Mouse (Mus musculus): ENCODE results near the gene Sirt4. TPM values are rescaled to one million over a fixed set of nuclear protein-coding genes. Genes with fewer than 3 reads are reported as not detected.
"Not testable (repeated sequence)": the region's sequence is repeated elsewhere in the genome, so short reads cannot be mapped to it uniquely, and the experiment has no call there.

Gene Sirt4
- polyA plus RNA-seq, 1 experiment from 2014 or later, result 22.0 TPM

- not testable (repeated sequence) for H3K4me1 ChIP-seq (replicated peaks; ENCODE audit: control insufficient read depth, insufficient read depth, low read length); H3K9me3 ChIP-seq (ENCODE audit: control insufficient read depth, low read length); H3K9ac ChIP-seq (ENCODE audit: low read length); H3K27me3 ChIP-seq (ENCODE audit: control insufficient read depth, insufficient read depth, low read length); H3K36me3 ChIP-seq (ENCODE audit: control insufficient read depth, insufficient read depth, low read length); H3K27ac ChIP-seq (ENCODE audit: low read depth, low read length); H3K4me2 ChIP-seq (ENCODE audit: low read depth, low read length, severe bottlenecking); ATAC-seq (replicated peaks; ENCODE audit: low FRiP score); H3K4me3 ChIP-seq (ENCODE audit: low read depth, low read length); DNase-seq (ENCODE audit: low spot score)
- 97% methylated on average over 6 of the region's 8 CpGs for WGBS
Observed at GRCm38 (mm10) chr5:115518214-115518613, 33.7 kb upstream of the Sirt4 start.

DNA sequence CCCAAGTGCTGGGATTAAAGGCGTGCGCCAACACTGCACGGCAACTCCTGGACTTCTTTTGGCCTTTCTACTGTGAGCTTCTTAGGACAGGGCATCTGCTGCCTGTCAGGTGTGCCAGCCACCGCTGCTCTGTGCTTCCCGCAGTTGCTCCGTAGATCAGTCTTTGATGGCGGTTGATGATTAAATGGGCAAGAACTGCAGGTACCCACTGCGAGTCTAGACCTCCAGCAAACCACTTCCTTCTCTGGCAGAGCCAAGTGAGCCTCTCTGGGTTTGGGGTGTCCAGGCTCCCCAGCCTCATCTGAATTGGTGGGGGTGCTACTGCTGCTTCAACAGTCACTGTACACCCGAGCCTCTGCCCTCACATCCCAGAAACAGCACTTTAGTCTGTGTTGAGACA, 33.0 kb upstream of the Sirt4 start:
- DNase-seq (ENCODE audit: low spot score), result no peak
- H3K27me3 ChIP-seq (ENCODE audit: control insufficient read depth, insufficient read depth, low read length), result no peaks in the 10 kb centered on the region
- H3K4me2 ChIP-seq (ENCODE audit: low read depth, low read length, severe bottlenecking), result no peak overlapping the region
- H3K9me3 ChIP-seq (ENCODE audit: control insufficient read depth, low read length), result no peaks in the 10 kb centered on the region
- no peak overlapping the region for H3K4me3 ChIP-seq (ENCODE audit: low read depth, low read length)
- no peak overlapping the region for H3K9ac ChIP-seq (ENCODE audit: low read length)
- no peaks in the 10 kb centered on the region; the same call in 1 of the 2 replicates for H3K4me1 ChIP-seq (replicated peaks; ENCODE audit: control insufficient read depth, insufficient read depth, low read length)
- WGBS, result 95% methylated on average over 9 of the region's 9 CpGs
- H3K36me3 ChIP-seq (ENCODE audit: control insufficient read depth, insufficient read depth, low read length), result no peaks in the 10 kb centered on the region
- ATAC-seq (replicated peaks; ENCODE audit: low FRiP score), result no peak
- H3K27ac ChIP-seq (ENCODE audit: low read depth, low read length), result no peak overlapping the region

DNA sequence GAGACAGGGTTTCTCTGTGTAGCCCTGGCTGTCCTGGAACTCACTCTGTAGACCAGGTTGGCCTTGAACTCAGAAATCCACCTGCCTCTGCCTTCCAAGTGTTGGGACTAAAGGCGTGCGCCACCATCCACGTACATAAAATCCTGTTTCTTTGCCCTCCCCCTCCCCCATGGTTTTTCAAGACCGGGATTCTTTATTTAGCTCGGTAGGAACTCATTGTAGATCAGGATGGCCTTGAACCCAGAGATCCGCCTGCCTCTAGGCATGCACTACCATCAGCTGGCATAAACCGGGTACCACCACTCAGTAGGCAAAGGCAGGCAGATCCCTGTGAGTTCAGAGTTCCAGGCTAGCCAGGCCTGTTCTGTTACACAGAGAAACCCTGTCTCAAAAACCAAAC, 32.4 kb upstream of the Sirt4 start:
- Histone ChIP-seq H3K27me3 (ENCODE audit: control insufficient read depth, insufficient read depth, low read length) (no peaks in the 10 kb centered on the region), H3K4me3 (ENCODE audit: low read depth, low read length) (no peak overlapping the region), H3K36me3 (ENCODE audit: control insufficient read depth, insufficient read depth, low read length) (no peaks in the 10 kb centered on the region), H3K9me3 (ENCODE audit: control insufficient read depth, low read length) (no peaks in the 10 kb centered on the region), H3K27ac (ENCODE audit: low read depth, low read length) (no peak overlapping the region), H3K9ac (ENCODE audit: low read length) (no peak overlapping the region), H3K4me2 (ENCODE audit: low read depth, low read length, severe bottlenecking) (no peak overlapping the region), H3K4me1 (replicated peaks; ENCODE audit: control insufficient read depth, insufficient read depth, low read length) (no peaks in the 10 kb centered on the region; the same call in 1 of the 2 replicates)
- ATAC-seq (replicated peaks; ENCODE audit: low FRiP score) (no peak), DNase-seq (ENCODE audit: low spot score) (no peak)
- WGBS, result 87% methylated on average over 7 of the region's 7 CpGs

GRCm38 (mm10) chr5:115516081-115516907, 31.8 kb upstream of the Sirt4 start:
- Histone ChIP-seq H3K4me1 (replicated peaks; ENCODE audit: control insufficient read depth, insufficient read depth, low read length) (no peaks in the 10 kb centered on the region; the same call in 1 of the 2 replicates), H3K27ac (ENCODE audit: low read depth, low read length) (no peak overlapping the region), H3K4me3 (ENCODE audit: low read depth, low read length) (no peak overlapping the region), H3K27me3 (ENCODE audit: control insufficient read depth, insufficient read depth, low read length) (no peaks in the 10 kb centered on the region), H3K9ac (ENCODE audit: low read length) (no peak overlapping the region), H3K9me3 (ENCODE audit: control insufficient read depth, low read length) (no peaks in the 10 kb centered on the region), H3K36me3 (ENCODE audit: control insufficient read depth, insufficient read depth, low read length) (no peaks in the 10 kb centered on the region), H3K4me2 (ENCODE audit: low read depth, low read length, severe bottlenecking) (no peak overlapping the region)
- ATAC-seq (replicated peaks; ENCODE audit: low FRiP score) (no peak), DNase-seq (ENCODE audit: low spot score) (no peak)
- 81% methylated on average over 32 of the region's 32 CpGs for WGBS

GRCm38 (mm10) chr5:115514896-115515587, 30.5 kb upstream of the Sirt4 start:
- Histone ChIP-seq H3K4me3 (ENCODE audit: low read depth, low read length) (no peak overlapping the region), H3K27ac (ENCODE audit: low read depth, low read length) (no peak overlapping the region), H3K4me2 (ENCODE audit: low read depth, low read length, severe bottlenecking) (no peak overlapping the region), H3K9ac (ENCODE audit: low read length) (no peak overlapping the region), H3K27me3 (ENCODE audit: control insufficient read depth, insufficient read depth, low read length) (no peaks in the 10 kb centered on the region), H3K4me1 (replicated peaks; ENCODE audit: control insufficient read depth, insufficient read depth, low read length) (no peaks in the 10 kb centered on the region; the same call in 1 of the 2 replicates), H3K36me3 (ENCODE audit: control insufficient read depth, insufficient read depth, low read length) (no peaks in the 10 kb centered on the region), H3K9me3 (ENCODE audit: control insufficient read depth, low read length) (no peaks in the 10 kb centered on the region)
- WGBS, result 55% methylated on average over 20 of the region's 20 CpGs
- DNase-seq (ENCODE audit: low spot score), result no peak
- ATAC-seq (replicated peaks; ENCODE audit: low FRiP score), result no peak

- Histone ChIP-seq H3K27ac (ENCODE audit: low read depth, low read length) (no peak overlapping the region), H3K4me3 (ENCODE audit: low read depth, low read length) (no peak overlapping the region), H3K9ac (ENCODE audit: low read length) (no peak overlapping the region), H3K36me3 (ENCODE audit: control insufficient read depth, insufficient read depth, low read length) (no peaks in the 10 kb centered on the region), H3K27me3 (ENCODE audit: control insufficient read depth, insufficient read depth, low read length) (no peaks in the 10 kb centered on the region), H3K4me1 (replicated peaks; ENCODE audit: control insufficient read depth, insufficient read depth, low read length) (peaks cover 5% of the 10 kb centered on the region; the same call in 1 of the 2 replicates), H3K4me2 (ENCODE audit: low read depth, low read length, severe bottlenecking) (no peak overlapping the region), H3K9me3 (ENCODE audit: control insufficient read depth, low read length) (no peaks in the 10 kb centered on the region)
- 82% methylated on average over 6 of the region's 6 CpGs for WGBS
- DNase-seq (ENCODE audit: low spot score), result no peak
- ATAC-seq (replicated peaks; ENCODE audit: low FRiP score), result no peak
Observed at GRCm38 (mm10) chr5:115514346-115514745, 29.8 kb upstream of the Sirt4 start.

GRCm38 (mm10) chr5:115513721-115514120, 29.2 kb upstream of the Sirt4 start:
- no peak for DNase-seq (ENCODE audit: low spot score)
- no peak overlapping the region for H3K27ac ChIP-seq (ENCODE audit: low read depth, low read length)
- WGBS, result 96% methylated on average over 16 of the region's 16 CpGs

DNA sequence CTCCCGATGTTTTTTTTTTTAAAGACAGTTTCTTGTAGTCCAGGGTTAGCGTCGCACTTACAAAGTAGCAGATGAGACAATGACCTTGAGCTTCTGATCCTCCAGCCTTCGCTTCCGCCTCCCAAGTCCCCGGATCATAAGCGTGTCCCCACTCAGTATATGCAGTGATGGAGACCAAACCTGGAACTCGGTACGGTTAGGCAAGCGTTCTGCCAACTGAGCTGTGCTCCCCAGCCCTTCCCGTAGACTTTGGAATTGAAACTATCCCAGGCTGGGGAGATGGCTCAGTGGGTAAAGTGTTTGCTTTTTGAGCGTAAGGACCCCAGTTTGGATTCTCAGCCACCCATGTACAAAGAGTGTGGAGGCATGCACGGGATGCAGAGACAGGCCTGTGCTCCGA, 28.7 kb upstream of the Sirt4 start:
- H3K36me3 ChIP-seq (ENCODE audit: control insufficient read depth, insufficient read depth, low read length), result no peaks in the 10 kb centered on the region
- 96% methylated on average over 14 of the region's 14 CpGs for WGBS
- H3K27me3 ChIP-seq (ENCODE audit: control insufficient read depth, insufficient read depth, low read length), result no peaks in the 10 kb centered on the region
- DNase-seq (ENCODE audit: low spot score) (no peak), ATAC-seq (replicated peaks; ENCODE audit: low FRiP score) (no peak)
- H3K4me2 ChIP-seq (ENCODE audit: low read depth, low read length, severe bottlenecking), result no peak overlapping the region
- peaks cover 13% of the 10 kb centered on the region for H3K4me1 ChIP-seq (replicated peaks; ENCODE audit: control insufficient read depth, insufficient read depth, low read length)
- no peak overlapping the region for H3K9ac ChIP-seq (ENCODE audit: low read length)
- H3K27ac ChIP-seq (ENCODE audit: low read depth, low read length), result no peak overlapping the region
- no peaks in the 10 kb centered on the region for H3K9me3 ChIP-seq (ENCODE audit: control insufficient read depth, low read length)
- H3K4me3 ChIP-seq (ENCODE audit: low read depth, low read length), result no peak overlapping the region

More at GRCm38 (mm10) chr5:115513721-115514120, 29.2 kb upstream of the Sirt4 start:
- H3K9me3 ChIP-seq (ENCODE audit: control insufficient read depth, low read length), result no peaks in the 10 kb centered on the region
- H3K9ac ChIP-seq (ENCODE audit: low read length), result no peak overlapping the region
- no peaks in the 10 kb centered on the region for H3K27me3 ChIP-seq (ENCODE audit: control insufficient read depth, insufficient read depth, low read length)
- no peak overlapping the region for H3K4me2 ChIP-seq (ENCODE audit: low read depth, low read length, severe bottlenecking)
- H3K4me3 ChIP-seq (ENCODE audit: low read depth, low read length), result no peak overlapping the region
- H3K36me3 ChIP-seq (ENCODE audit: control insufficient read depth, insufficient read depth, low read length), result no peaks in the 10 kb centered on the region
- peaks cover 8% of the 10 kb centered on the region for H3K4me1 ChIP-seq (replicated peaks; ENCODE audit: control insufficient read depth, insufficient read depth, low read length)
- ATAC-seq (replicated peaks; ENCODE audit: low FRiP score), result no peak

Data from forebrain, embryonic 11.5 days (tissue).